Mouse (Mus musculus) embryonic fibroblast, embryonic 13.5 days (primary cell): ENCODE results near the gene Myt1l.

ENCODE experiments used
- CTCF ChIP-seq: IDR thresholded peaks from 2 replicates; pipeline ENCODE4 v1.5.1; 2011; ENCODE audit warnings: mild to moderate bottlenecking, control low read depth, low read length, moderate library complexity, borderline replicate concordance; ENCODE audit not compliant: insufficient read depth
- POLR2A ChIP-seq: IDR thresholded peaks from 2 replicates; pipeline ENCODE4 v1.6.1; 2011; ENCODE audit warnings: low read depth, mild to moderate bottlenecking, control low read depth, low read length, moderate library complexity

GRCm38 (mm10) chr12:29933501-29933900 lies 405.3 kb downstream of the Myt1l start:
- TF ChIP-seq CTCF (no peak), POLR2A (no peak)
